Mouse (Mus musculus) lung, postnatal 0 days (tissue): Measurements from ENCODE around the gene Gab1. TPM values are rescaled to one million over a fixed set of nuclear protein-coding genes. Genes with fewer than 3 reads are reported as not detected.
A peak's percentile ranks its signal among the peaks of the same experiment; 100 is the strongest.

Source experiments
- ATAC-seq: fragments of 200-750 bp; cut with Nextera tagmentation; 2 replicates; pipeline ENCODE4 v1.8.0; 2017; ENCODE audit warnings: moderate library complexity
- DNase-seq: peaks from one replicate; pipeline ENCODE4 v3.0.0-alpha.2; 2016; ENCODE audit warnings: low spot score
- H3K27ac ChIP-seq: fragments of 300-500 bp; sonication (generic); 2 replicates; pipeline ENCODE4 v1.5.1; 2014; ENCODE audit warnings: antibody characterized with exemption, mild to moderate bottlenecking, low read length, mixed read lengths
- H3K27me3 ChIP-seq: fragments of 300-500 bp; sonication (generic); replicated peaks from 2 replicates; pipeline ENCODE4 v1.6.1; 2014; ENCODE audit warnings: low read length, mixed read lengths; ENCODE audit not compliant: insufficient read depth
- H3K36me3 ChIP-seq: fragments of 300-500 bp; sonication (generic); 2 replicates; pipeline ENCODE4 v1.6.1; 2014; ENCODE audit warnings: low read length, mixed read lengths; ENCODE audit not compliant: insufficient read depth
- H3K4me1 ChIP-seq: fragments of 300-500 bp; sonication (generic); 2 replicates; pipeline ENCODE4 v1.6.1; 2014; ENCODE audit warnings: antibody characterized with exemption, low read depth, low read length, mixed read lengths; ENCODE audit not compliant: insufficient read depth
- H3K4me2 ChIP-seq: fragments of 300-500 bp; sonication (generic); replicated peaks from 2 replicates; pipeline ENCODE4 v1.6.1; 2014; ENCODE audit warnings: low read depth, mild to moderate bottlenecking, low read length, moderate library complexity, mixed read lengths
- H3K4me3 ChIP-seq: fragments of 300-500 bp; sonication (generic); 2 replicates; pipeline ENCODE4 v1.5.1; 2014; ENCODE audit warnings: low read depth, low read length
- H3K9ac ChIP-seq: fragments of 300-500 bp; sonication (generic); replicated peaks from 2 replicates; pipeline ENCODE4 v1.6.1; 2014; ENCODE audit warnings: low read depth, mild to moderate bottlenecking
- H3K9me3 ChIP-seq: fragments of 300-500 bp; sonication (generic); 2 replicates; pipeline ENCODE4 v1.6.1; 2016; ENCODE audit warnings: low read length, mixed read lengths
- CTCF ChIP-seq: IDR thresholded peaks from 2 replicates; pipeline ENCODE4 v1.5.1; 2016; ENCODE audit warnings: antibody characterized with exemption, mild to moderate bottlenecking
- EP300 ChIP-seq: IDR thresholded peaks from 2 replicates; pipeline ENCODE4 v1.6.1; 2016; ENCODE audit warnings: antibody characterized with exemption, mild to moderate bottlenecking, control low read depth
- WGBS: fragments of 180-500 bp; shearing (Covaris S2); extraction: QIAGEN DNeasy Blood & Tissue Kit; methylation state at CpG from one replicate; pipeline ENCODE4 v1.1.7; 2014; 5-methylcytosine and 5-hydroxymethylcytosine counted together
- polyA plus RNA-seq: library from polyadenylated mRNA; unstranded; fragments of >200 nt; fragmentation: Nextera tagmentation; extraction: Ambion mirVana; gene quantifications from 2 replicates; pipeline ENCODE4 v1.2.1, GENCODE M21; 2015

Gab1 gene
- polyA plus RNA-seq, 1 experiment from 2014 or later = 16.9 TPM

DNA sequence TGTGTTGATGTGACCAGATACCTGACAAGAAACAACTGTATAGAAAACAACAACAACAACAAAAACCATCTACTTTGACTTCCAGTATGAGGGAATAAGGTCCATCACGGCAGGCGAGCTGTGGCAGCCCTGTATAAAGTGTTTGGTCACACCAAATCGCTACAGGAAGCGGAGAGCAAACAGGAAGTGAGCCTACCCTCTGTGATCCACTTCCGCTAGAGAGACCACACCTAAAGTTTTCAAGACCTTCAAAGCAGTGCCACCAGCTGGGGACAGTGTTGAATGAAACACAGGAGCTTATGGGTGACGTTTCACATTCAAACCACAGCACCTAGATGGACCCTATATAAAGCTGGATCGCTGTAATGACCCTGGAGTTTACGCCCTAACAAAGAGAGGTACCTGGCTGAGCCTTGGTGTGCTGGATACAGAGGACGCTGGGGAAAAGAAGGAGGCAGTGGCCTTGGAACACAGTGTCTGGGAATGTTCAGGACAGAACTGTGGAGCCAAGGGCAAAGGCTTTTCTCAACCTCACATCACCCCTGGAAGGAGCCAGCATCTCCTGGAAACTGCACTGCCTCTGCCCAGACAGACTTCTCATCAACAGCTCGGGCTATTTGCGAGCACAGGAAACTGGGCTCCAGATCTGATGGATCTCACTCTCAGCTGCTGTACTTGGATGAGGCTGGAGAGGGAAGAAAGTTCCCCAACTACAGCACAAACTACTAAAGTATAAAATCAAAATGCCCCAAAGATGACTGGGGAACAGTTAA lies 36.3 kb upstream of the Gab1 start:
- H3K36me3 ChIP-seq = no peaks in the 10 kb centered on the region
- peak; percentile 77 for ATAC-seq
- DNase-seq = peak; percentile 71
- H3K27ac ChIP-seq = peak overlapping the region; percentile 20
- no peaks in the 10 kb centered on the region for H3K27me3 ChIP-seq
- H3K4me3 ChIP-seq = no peak overlapping the region
- 57% methylated on average over 11 of the region's 11 CpGs for WGBS
- TF ChIP-seq CTCF = peak; percentile 57
- peak; percentile 70; the same call in 1 of the 2 replicates for TF ChIP-seq EP300
- 0 out of 2 replicates have a peak, but pooled peaks cover 4% of the 10 kb centered on the region for H3K4me1 ChIP-seq
- no peak overlapping the region for H3K9ac ChIP-seq
- no peaks in the 10 kb centered on the region for H3K9me3 ChIP-seq
- H3K4me2 ChIP-seq = no peak overlapping the region

GRCm38 (mm10) chr8:80913016-80913748 lies 32.9 kb upstream of the Gab1 start:
- WGBS = 91% methylated on average over 1 of the region's 1 CpGs
- peak overlapping the region; percentile 11 for H3K27ac ChIP-seq
- no peaks in the 10 kb centered on the region for H3K9me3 ChIP-seq
- H3K27me3 ChIP-seq = no peaks in the 10 kb centered on the region
- DNase-seq (peak; percentile 90), ATAC-seq (peak; percentile 76)
- 0 out of 2 replicates have a peak, but pooled peaks cover 4% of the 10 kb centered on the region for H3K4me1 ChIP-seq
- no peak overlapping the region for H3K9ac ChIP-seq
- TF ChIP-seq CTCF (no peak), EP300 (peak; percentile 68)
- no peak overlapping the region for H3K4me3 ChIP-seq
- no peaks in the 10 kb centered on the region for H3K36me3 ChIP-seq
- no peak overlapping the region for H3K4me2 ChIP-seq

GRCm38 (mm10) chr8:80911400-80911799 lies 31.1 kb upstream of the Gab1 start:
- no peak for DNase-seq
- Histone ChIP-seq H3K9me3 (no peaks in the 10 kb centered on the region), H3K9ac (no peak overlapping the region), H3K27ac (no peak overlapping the region), H3K4me1 (0 out of 2 replicates have a peak, but pooled peaks cover 4% of the 10 kb centered on the region), H3K4me2 (no peak overlapping the region), H3K27me3 (no peaks in the 10 kb centered on the region), H3K36me3 (no peaks in the 10 kb centered on the region), H3K4me3 (no peak overlapping the region)
- TF ChIP-seq EP300 (no peak), CTCF (no peak)
- WGBS = 80% methylated on average over 5 of the region's 5 CpGs
- no peak for ATAC-seq

DNA sequence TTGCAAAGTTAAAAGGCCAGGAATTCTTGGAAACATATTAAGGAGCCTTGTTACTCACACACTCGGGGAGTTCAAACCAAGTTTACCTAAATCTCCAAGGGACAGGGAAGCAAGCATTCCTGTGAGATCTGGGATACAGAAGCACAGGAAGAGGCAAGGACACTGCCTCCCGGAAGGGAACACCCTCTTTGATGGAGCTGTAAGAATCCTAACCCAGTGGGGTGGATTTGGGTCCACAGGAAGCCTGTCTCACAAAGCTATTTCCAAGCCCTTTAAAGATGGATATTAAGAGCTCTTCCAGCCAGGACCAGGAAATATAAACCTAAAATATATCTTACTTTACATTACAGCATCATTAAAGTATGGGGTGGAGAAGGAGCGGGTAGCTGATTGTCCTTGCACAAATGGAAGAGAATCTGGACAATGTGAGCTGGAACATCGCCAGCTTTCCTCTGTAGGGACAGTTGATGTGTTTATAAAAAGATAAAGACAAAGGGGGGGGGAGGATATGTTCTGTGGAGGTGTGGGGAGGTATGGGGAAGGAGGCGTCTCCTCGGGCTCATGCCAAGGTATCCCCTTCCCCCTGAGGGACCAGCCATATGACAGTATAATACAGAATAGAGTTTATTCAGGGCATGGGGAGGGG lies 28.1 kb upstream of the Gab1 start:
- ATAC-seq = peak; percentile 87
- H3K27me3 ChIP-seq = no peaks in the 10 kb centered on the region
- H3K27ac ChIP-seq = peak overlapping the region; percentile 20; the same call in 1 of the 2 replicates
- no peaks in the 10 kb centered on the region for H3K36me3 ChIP-seq
- TF ChIP-seq CTCF (no peak), EP300 (peak; percentile 92)
- no peak overlapping the region for H3K4me2 ChIP-seq
- peak; percentile 65 for DNase-seq
- no peaks in the 10 kb centered on the region for H3K4me1 ChIP-seq
- H3K9ac ChIP-seq = no peak overlapping the region
- no peaks in the 10 kb centered on the region for H3K9me3 ChIP-seq
- 30% methylated on average over 6 of the region's 6 CpGs for WGBS
- no peak overlapping the region for H3K4me3 ChIP-seq

GRCm38 (mm10) chr8:80902354-80902753 lies 22.0 kb upstream of the Gab1 start:
- Histone ChIP-seq H3K4me2 (no peak overlapping the region), H3K9me3 (no peaks in the 10 kb centered on the region), H3K4me3 (no peak overlapping the region), H3K9ac (no peak overlapping the region), H3K27me3 (no peaks in the 10 kb centered on the region), H3K27ac (no peak overlapping the region), H3K4me1 (no peaks in the 10 kb centered on the region), H3K36me3 (no peaks in the 10 kb centered on the region)
- no peak for DNase-seq
- TF ChIP-seq EP300 (no peak), CTCF (no peak)
- WGBS = 76% methylated on average over 9 of the region's 9 CpGs
- no peak for ATAC-seq

DNA sequence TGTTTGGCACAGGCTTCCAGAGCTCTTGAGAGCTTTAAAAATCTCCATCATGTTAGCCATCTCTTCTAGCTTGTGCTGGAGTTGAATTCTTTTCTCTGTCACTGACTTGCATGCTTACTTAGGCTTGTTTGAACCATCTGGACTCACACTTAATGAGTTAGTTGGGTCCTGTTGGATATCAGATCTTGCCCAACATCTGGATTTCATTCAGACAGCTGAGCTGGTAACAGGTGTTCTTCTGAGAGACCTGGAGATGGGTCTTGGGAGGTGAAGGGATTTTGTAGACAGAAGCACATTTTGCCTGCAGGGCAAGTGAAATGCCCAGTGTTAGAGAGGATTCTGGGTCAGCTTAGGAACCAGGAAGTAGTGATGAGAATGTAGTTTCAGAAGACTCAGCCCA lies 19.0 kb upstream of the Gab1 start:
- Histone ChIP-seq H3K27ac (no peak overlapping the region), H3K27me3 (no peaks in the 10 kb centered on the region), H3K4me2 (no peak overlapping the region), H3K9ac (no peak overlapping the region), H3K9me3 (no peaks in the 10 kb centered on the region), H3K4me3 (no peak overlapping the region), H3K4me1 (no peaks in the 10 kb centered on the region), H3K36me3 (no peaks in the 10 kb centered on the region)
- no peak for DNase-seq
- no peak for TF ChIP-seq CTCF
- TF ChIP-seq EP300 = no peak
- ATAC-seq = no peak
